Comparison of ENCODE assay signal across 8 mouse cellular contexts in genomic region chr2:4253348-4253747, GRCm38 (mm10).
DNase-seq lines count a peak whose midpoint lies in the region; ATAC-seq and TF ChIP-seq lines count a peak whose summit lies in the region.

No protein-coding gene starts in this region.

- no peak overlapping the region for H3K27ac ChIP-seq in forebrain, embryonic 14.5 days (ENCODE audit: low read depth, low read length)
- 0 out of 2 replicates have a peak overlapping the region, but pooled peaks have one; percentile 26 for H3K27ac ChIP-seq in liver, adult 2 months (replicated peaks; ENCODE audit: insufficient read depth, low read depth, low read length)
- 0 out of 2 replicates have a peak overlapping the region, but pooled peaks have one; percentile 26 for H3K27ac ChIP-seq in neural tube, embryonic 12.5 days

- no peak overlapping the region for H3K4me3 ChIP-seq in forebrain, embryonic 14.5 days (ENCODE audit: low read depth, low read length)
- H3K4me3 ChIP-seq in liver, adult 2 months (ENCODE audit: insufficient read depth, low read depth, low read length): no peak overlapping the region
- no peak overlapping the region for H3K4me3 ChIP-seq in neural tube, embryonic 12.5 days

- no peak overlapping the region for H3K4me2 ChIP-seq in forebrain, embryonic 14.5 days (ENCODE audit: low read length)
- no peak overlapping the region for H3K4me2 ChIP-seq in neural tube, embryonic 12.5 days (replicated peaks)

- no peak overlapping the region for H3K9ac ChIP-seq in forebrain, embryonic 14.5 days (ENCODE audit: low read length)
- no peak overlapping the region for H3K9ac ChIP-seq in liver, adult 2 months (ENCODE audit: low read depth, low read length)
- H3K9ac ChIP-seq in neural tube, embryonic 12.5 days: no peak overlapping the region

- peak; percentile 31; the same call in 1 of the 2 replicates for TF ChIP-seq CTCF in liver, adult 2 months (IDR thresholded peaks at IDR 0.05; ENCODE audit: low read depth, low read length)

- TF ChIP-seq POLR2A in liver, adult 2 months (IDR thresholded peaks at IDR 0.05; ENCODE audit: extremely low read depth, insufficient read depth, low read length): no peak

- intact Hi-C loops in left cerebral cortex, postnatal 36 days (cut with DNase I): no loop called here

- no peak for ATAC-seq in forebrain, embryonic 14.5 days
- peak; percentile 73 for ATAC-seq in neural tube, embryonic 12.5 days (ENCODE audit: low FRiP score, low read depth)

- H3K9me3 ChIP-seq in forebrain, embryonic 14.5 days (replicated peaks; ENCODE audit: control insufficient read depth, low read length): no peaks in the 10 kb centered on the region
- no peaks in the 10 kb centered on the region for H3K9me3 ChIP-seq in neural tube, embryonic 12.5 days

- H3K79me2 ChIP-seq in liver, adult 2 months (ENCODE audit: control insufficient read depth, insufficient read depth, low read length): no peaks in the 10 kb centered on the region

- peaks cover 3% of the 10 kb centered on the region; the same call in 1 of the 2 replicates for H3K4me1 ChIP-seq in forebrain, embryonic 14.5 days (ENCODE audit: control insufficient read depth, insufficient read depth, low read length)
- peaks cover 5% of the 10 kb centered on the region; the same call in 1 of the 2 replicates for H3K4me1 ChIP-seq in liver, adult 2 months (ENCODE audit: control insufficient read depth, insufficient read depth, low read length)
- H3K4me1 ChIP-seq in neural tube, embryonic 12.5 days: peaks cover 24% of the 10 kb centered on the region

- DNase-seq in layer of hippocampus, postnatal 10 days (ENCODE audit: low spot score in 2 of 2): peak; percentile 45 to 47
- no peak for DNase-seq in layer of hippocampus, postnatal 36 days
- peak; percentile 13 for DNase-seq in WW6 (ENCODE audit: low read depth, low spot score)
- DNase-seq in forebrain, embryonic 14.5 days (ENCODE audit: low spot score): peak; percentile 57
- peak; percentile 85 for DNase-seq in heart, postnatal 4 days
- peak; percentile 10 for DNase-seq in liver, adult 2 months (ENCODE audit: extremely low read depth, low read depth, low spot score)
- DNase-seq in left cerebral cortex, postnatal 36 days (ENCODE audit: low spot score in 2 of 2): no peak

- no peaks in the 10 kb centered on the region for H3K36me3 ChIP-seq in forebrain, embryonic 14.5 days (ENCODE audit: control insufficient read depth, insufficient read depth, low read length)
- H3K36me3 ChIP-seq in liver, adult 2 months (ENCODE audit: control insufficient read depth, insufficient read depth, low read length): no peaks in the 10 kb centered on the region
- H3K36me3 ChIP-seq in neural tube, embryonic 12.5 days: no peaks in the 10 kb centered on the region

- WGBS in forebrain, embryonic 14.5 days: 38% methylated on average over 4 of the region's 4 CpGs
- WGBS in liver, adult 2 months: 45% methylated on average over 4 of the region's 4 CpGs
- 20% methylated on average over 4 of the region's 4 CpGs for WGBS in neural tube, embryonic 12.5 days

- H3K27me3 ChIP-seq in forebrain, embryonic 14.5 days (replicated peaks; ENCODE audit: control insufficient read depth, insufficient read depth, low read length): no peaks in the 10 kb centered on the region
- no peaks in the 10 kb centered on the region for H3K27me3 ChIP-seq in liver, adult 2 months (ENCODE audit: control insufficient read depth, insufficient read depth, low read length)
- H3K27me3 ChIP-seq in neural tube, embryonic 12.5 days (replicated peaks): no peaks in the 10 kb centered on the region

Comparison
In these comparisons a context has a peak if more than half of its experiments do, and no peak if none do; other contexts are left out.
1. DNase-seq: peak in layer of hippocampus, postnatal 10 days (2 of 2), WW6 (single experiment), forebrain, embryonic 14.5 days (single experiment), heart, postnatal 4 days (single experiment) and liver, adult 2 months (single experiment); none in layer of hippocampus, postnatal 36 days (0 of 2) and left cerebral cortex, postnatal 36 days (0 of 2).